ENCODE assay signal across 20 mouse cellular contexts in genomic region chr10:12339704-12340558, GRCm38 (mm10).
A peak's percentile ranks its signal among the peaks of the same experiment; 100 is the strongest.
DNase-seq lines count a peak whose midpoint lies in the region; ATAC-seq lines count a peak whose summit lies in the region.
"Had no signal": no experiment of that assay in that cellular context is flagged by ENCODE, and none has a peak within 500 bp of the region (broad histone marks: within the 10 kb centered on the region; RNA-seq: fewer than 3 reads in every experiment).

No protein-coding gene starts in this region.

- no peaks in the 10 kb centered on the region for H3K27me3 ChIP-seq in forebrain, embryonic 16.5 days (replicated peaks; ENCODE audit: control insufficient read depth, insufficient read depth, low read length)
- no peaks in the 10 kb centered on the region for H3K27me3 ChIP-seq in neural tube, embryonic 15.5 days (replicated peaks)
- H3K27me3 ChIP-seq: CH12.LX; limb, embryonic 15.5 days; liver, embryonic 15.5 days; neural tube, embryonic 12.5 days had no signal

- peak; percentile 52 for ATAC-seq in frontal cortex, adult (ENCODE audit: low TSS enrichment)
- peak; percentile 26; the same call in 1 of the 2 replicates for ATAC-seq in forebrain, embryonic 16.5 days
- peak; percentile 47; the same call in 1 of the 2 replicates for ATAC-seq in neural tube, embryonic 15.5 days (ENCODE audit: low FRiP score)
- no peak for ATAC-seq in erythroid progenitor cell, adult 5-6 weeks (replicated peaks; ENCODE audit: low FRiP score, poor library complexity, severe bottlenecking)
- ATAC-seq: inflammation-experienced regulatory T-cells, adult 6 months had no signal

- no peak overlapping the region for H3K4me3 ChIP-seq in forebrain, embryonic 16.5 days (replicated peaks; ENCODE audit: low read length)
- no peak overlapping the region for H3K4me3 ChIP-seq in neural tube, embryonic 15.5 days (replicated peaks)
- H3K4me3 ChIP-seq: heart, adult 2 months; limb, embryonic 15.5 days; liver, embryonic 15.5 days; neural tube, embryonic 12.5 days had no signal

- H3K9me3 ChIP-seq in forebrain, embryonic 16.5 days (ENCODE audit: control insufficient read depth, low read length): no peaks in the 10 kb centered on the region
- H3K9me3 ChIP-seq in neural tube, embryonic 15.5 days (replicated peaks): no peaks in the 10 kb centered on the region
- H3K9me3 ChIP-seq: limb, embryonic 15.5 days; liver, embryonic 15.5 days; neural tube, embryonic 12.5 days had no signal

- H3K4me1 ChIP-seq in forebrain, embryonic 16.5 days (replicated peaks; ENCODE audit: control insufficient read depth, insufficient read depth, low read length): peaks cover 5% of the 10 kb centered on the region
- H3K4me1 ChIP-seq in neural tube, embryonic 15.5 days: no peaks in the 10 kb centered on the region
- H3K4me1 ChIP-seq: limb, embryonic 15.5 days; liver, embryonic 15.5 days; neural tube, embryonic 12.5 days had no signal

- no peak overlapping the region for H3K9ac ChIP-seq in forebrain, embryonic 16.5 days (replicated peaks; ENCODE audit: low read depth, low read length)
- no peak overlapping the region for H3K9ac ChIP-seq in neural tube, embryonic 15.5 days (replicated peaks)
- H3K9ac ChIP-seq: limb, embryonic 15.5 days; liver, embryonic 15.5 days; neural tube, embryonic 12.5 days had no signal

- no peak overlapping the region for H3K4me2 ChIP-seq in forebrain, embryonic 16.5 days (ENCODE audit: low read length)
- no peak overlapping the region for H3K4me2 ChIP-seq in neural tube, embryonic 15.5 days
- H3K4me2 ChIP-seq: limb, embryonic 15.5 days; liver, embryonic 15.5 days; neural tube, embryonic 12.5 days had no signal

- no peak overlapping the region for H3K27ac ChIP-seq in forebrain, embryonic 16.5 days (ENCODE audit: low read length)
- no peak overlapping the region for H3K27ac ChIP-seq in neural tube, embryonic 15.5 days (replicated peaks)
- H3K27ac ChIP-seq: heart, adult 2 months; limb, embryonic 15.5 days; liver, embryonic 15.5 days; neural tube, embryonic 12.5 days had no signal

- DNase-seq in frontal cortex, adult 2 months (ENCODE audit: extremely low spot score in 1 of 2, low spot score in 1 of 2): no peak
- DNase-seq in layer of hippocampus, adult 9-11 months: peak; percentile 42
- no peak for DNase-seq in layer of hippocampus, adult 11-12 months (ENCODE audit: low spot score)
- DNase-seq: adrenal gland, postnatal 25 days; cerebellum, adult 8-10 months; gastrocnemius, postnatal 10 days; heart, adult 2 months; heart, postnatal 36 days; kidney, adult 2 months; kidney, postnatal 25 days; thymus, postnatal 36 days had no signal

- WGBS in forebrain, embryonic 16.5 days: 52% methylated on average over 10 of the region's 10 CpGs
- WGBS in neural tube, embryonic 15.5 days: 61% methylated on average over 10 of the region's 10 CpGs

- no peaks in the 10 kb centered on the region for H3K36me3 ChIP-seq in forebrain, embryonic 16.5 days (ENCODE audit: control insufficient read depth, insufficient read depth)
- no peaks in the 10 kb centered on the region for H3K36me3 ChIP-seq in neural tube, embryonic 15.5 days
- H3K36me3 ChIP-seq: limb, embryonic 15.5 days; liver, embryonic 15.5 days; neural tube, embryonic 12.5 days had no signal
